Mouse (Mus musculus) heart, postnatal 0 days (tissue): ENCODE measurements around the gene Epn2.

Source experiments
- CTCF ChIP-seq: IDR thresholded peaks from 2 replicates; pipeline ENCODE4 v1.5.1; 2016; ENCODE audit warnings: antibody characterized with exemption, control low read depth, low read depth
- EP300 ChIP-seq: IDR thresholded peaks from 2 replicates; pipeline ENCODE4 v1.6.1; 2016; ENCODE audit warnings: antibody characterized with exemption, low read depth

DNA sequence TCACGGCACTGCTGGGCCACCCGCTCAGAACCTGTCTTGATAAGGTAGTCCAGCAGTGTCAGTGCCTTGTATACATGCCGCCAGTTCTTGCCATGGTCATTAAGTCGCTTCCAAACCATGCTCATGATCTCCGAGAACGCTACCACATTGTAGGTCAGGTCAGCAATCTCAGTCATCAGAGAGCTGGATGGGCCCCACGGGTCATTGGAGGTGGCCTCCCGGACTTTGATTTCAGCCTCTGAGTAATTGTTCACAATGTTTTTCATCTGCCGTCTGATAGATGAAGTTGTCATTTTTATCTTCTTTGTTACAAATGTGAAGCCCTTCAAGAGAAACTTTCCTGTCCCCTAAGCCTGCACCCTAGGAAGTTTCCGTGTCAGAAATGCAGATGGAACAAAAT, 33.0 kb downstream of the Epn2 start:
- TF ChIP-seq CTCF: no peak
- no peak for TF ChIP-seq EP300
